Mouse (Mus musculus) midbrain, postnatal 0 days (tissue): ENCODE data around the gene Lrrc40. TPM values are rescaled to one million over a fixed set of nuclear protein-coding genes. Genes with fewer than 3 reads are reported as not detected.
"Not testable (repeated sequence)": the region's sequence is repeated elsewhere in the genome, so short reads cannot be mapped to it uniquely, and the experiment has no call there.

Experiments used
- ATAC-seq: fragments of 200-750 bp; cut with Nextera tagmentation; 2 replicates; pipeline ENCODE4 v1.8.0; 2017; ENCODE audit warnings: moderate number of reproducible peaks, mild to moderate bottlenecking, moderate TSS enrichment, moderate library complexity; ENCODE audit not compliant: low FRiP score
- DNase-seq: peaks from one replicate; pipeline ENCODE4 v3.0.0-alpha.2; 2015; ENCODE audit warnings: low spot score
- H3K27ac ChIP-seq: fragments of 300-500 bp; sonication (generic); 2 replicates; pipeline ENCODE4 v1.5.1; 2014; ENCODE audit warnings: low read depth, mild to moderate bottlenecking, low read length, mixed read lengths
- H3K27me3 ChIP-seq: fragments of 300-500 bp; sonication (generic); 2 replicates; pipeline ENCODE4 v1.6.1; 2014; ENCODE audit warnings: low read length, control low read depth, mixed read lengths; ENCODE audit not compliant: insufficient read depth
- H3K36me3 ChIP-seq: fragments of 300-500 bp; sonication (generic); 2 replicates; pipeline ENCODE4 v1.6.1; 2014; ENCODE audit warnings: low read length, control low read depth, mixed read lengths; ENCODE audit not compliant: insufficient read depth
- H3K4me1 ChIP-seq: fragments of 300-500 bp; sonication (generic); 2 replicates; pipeline ENCODE4 v1.6.1; 2014; ENCODE audit warnings: mild to moderate bottlenecking, control low read depth, antibody characterized with exemption, low read length, mixed read lengths; ENCODE audit not compliant: insufficient read depth
- H3K4me2 ChIP-seq: fragments of 300-500 bp; sonication (generic); 2 replicates; pipeline ENCODE4 v1.6.1; 2014; ENCODE audit warnings: low read depth, mild to moderate bottlenecking, low read length, mixed read lengths; ENCODE audit not compliant: poor library complexity, severe bottlenecking
- H3K4me3 ChIP-seq: fragments of 300-500 bp; sonication (generic); 2 replicates; pipeline ENCODE4 v1.5.1; 2014; ENCODE audit warnings: low read depth, mild to moderate bottlenecking, low read length, moderate library complexity
- H3K9ac ChIP-seq: fragments of 300-500 bp; sonication (generic); replicated peaks from 2 replicates; pipeline ENCODE4 v1.6.1; 2014; ENCODE audit warnings: mild to moderate bottlenecking, low read length, moderate library complexity, mixed read lengths; ENCODE audit not compliant: poor library complexity, severe bottlenecking
- H3K9me3 ChIP-seq: fragments of 300-500 bp; sonication (generic); 2 replicates; pipeline ENCODE4 v1.6.1; 2016; ENCODE audit warnings: low read length, control low read depth
- CTCF ChIP-seq: IDR thresholded peaks from 2 replicates; pipeline ENCODE4 v1.5.1; 2016; ENCODE audit warnings: antibody characterized with exemption, mild to moderate bottlenecking
- WGBS: fragments of 180-500 bp; shearing (Covaris S2); extraction: QIAGEN DNeasy Blood & Tissue Kit; methylation state at CpG from one replicate; pipeline ENCODE4 v1.1.7; 2014; 5-methylcytosine and 5-hydroxymethylcytosine counted together
- polyA plus RNA-seq: library from polyadenylated mRNA; unstranded; fragments of >200 nt; fragmentation: Nextera tagmentation; extraction: Ambion mirVana; gene quantifications from 2 replicates; pipeline ENCODE4 v1.2.1, GENCODE M21; 2015
- total RNA-seq: library from RNA; depleted of rRNA; stranded (reverse); fragments of >200 nt; gene quantifications from 2 replicates; pipeline ENCODE4 v1.2.3, GENCODE M21; 2014

The Lrrc40 gene
- total and polyA plus RNA-seq, 2 experiments from 2014 or later, result 44.3 to 52.9 TPM

DNA sequence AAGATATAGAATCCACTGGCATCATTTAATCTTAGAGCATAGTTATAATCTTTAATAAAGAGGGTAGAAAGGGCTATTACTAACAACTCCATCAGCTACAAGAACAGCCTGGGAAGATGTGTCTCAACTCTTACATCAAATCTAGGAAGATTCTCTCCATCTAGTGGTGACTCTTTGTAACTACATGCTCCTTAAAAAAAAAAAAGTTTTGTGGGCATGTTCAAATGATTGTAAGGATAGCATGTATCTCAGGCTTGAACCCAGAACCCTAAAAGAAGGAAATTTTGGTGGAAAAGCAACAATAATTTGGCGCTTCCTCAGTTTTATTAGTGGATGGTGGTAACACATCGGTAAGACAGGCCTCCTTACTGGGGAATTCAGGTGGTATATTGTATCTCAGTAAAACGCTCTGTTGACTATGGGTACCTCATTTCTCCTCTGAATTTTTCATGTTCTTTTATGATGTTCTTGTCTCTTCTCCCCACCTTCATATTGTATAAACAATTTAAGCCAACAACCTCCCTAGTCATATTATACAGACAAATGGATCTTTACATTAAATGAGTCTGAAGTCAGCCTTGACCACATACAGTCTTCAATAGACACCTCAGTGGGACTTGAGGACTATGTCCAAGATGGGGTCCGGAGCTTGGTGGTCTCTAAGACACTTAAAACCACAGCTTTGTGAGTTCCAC, 40.4 kb downstream of the Lrrc40 start:
- no peak overlapping the region for H3K9ac ChIP-seq
- no peak overlapping the region for H3K27ac ChIP-seq
- H3K36me3 ChIP-seq, result 0 out of 2 replicates have a peak, but pooled peaks cover 2% of the 10 kb centered on the region
- DNase-seq, result peak; percentile 68
- 44% methylated on average over 4 of the region's 4 CpGs for WGBS
- no peaks in the 10 kb centered on the region for H3K9me3 ChIP-seq
- H3K4me1 ChIP-seq, result no peaks in the 10 kb centered on the region
- H3K4me2 ChIP-seq, result no peak overlapping the region
- H3K27me3 ChIP-seq, result no peaks in the 10 kb centered on the region
- TF ChIP-seq CTCF, result peak; percentile 78
- no peak overlapping the region for H3K4me3 ChIP-seq
- ATAC-seq, result no peak

DNA sequence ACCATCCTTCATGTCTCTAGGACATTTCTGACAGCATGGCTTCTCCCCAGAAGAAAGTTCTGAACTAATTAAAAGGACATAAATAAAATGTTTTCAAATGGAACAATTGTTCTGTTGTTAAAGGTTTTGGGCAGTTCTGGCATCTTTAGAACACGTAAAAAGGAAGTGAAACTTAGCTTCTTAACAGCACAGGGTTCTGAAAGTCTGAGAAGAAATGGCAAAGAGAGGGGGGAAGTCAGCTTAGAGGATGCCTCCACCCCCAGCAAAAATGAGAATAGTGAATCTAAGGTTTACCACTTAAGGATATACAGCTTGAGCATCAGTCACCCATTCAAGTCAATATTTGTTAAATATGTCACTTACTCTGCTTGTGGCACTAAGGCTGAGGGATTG, 40.9 kb downstream of the Lrrc40 start:
- no peak overlapping the region for H3K27ac ChIP-seq
- H3K4me2 ChIP-seq, result no peak overlapping the region
- DNase-seq (no peak), ATAC-seq (no peak)
- no peaks in the 10 kb centered on the region for H3K4me1 ChIP-seq
- H3K9me3 ChIP-seq, result no peaks in the 10 kb centered on the region
- WGBS, result 43% methylated on average over 1 of the region's 1 CpGs
- TF ChIP-seq CTCF, result no peak
- H3K9ac ChIP-seq, result no peak overlapping the region
- H3K4me3 ChIP-seq, result no peak overlapping the region
- 0 out of 2 replicates have a peak, but pooled peaks cover 2% of the 10 kb centered on the region for H3K36me3 ChIP-seq
- H3K27me3 ChIP-seq, result no peaks in the 10 kb centered on the region

DNA sequence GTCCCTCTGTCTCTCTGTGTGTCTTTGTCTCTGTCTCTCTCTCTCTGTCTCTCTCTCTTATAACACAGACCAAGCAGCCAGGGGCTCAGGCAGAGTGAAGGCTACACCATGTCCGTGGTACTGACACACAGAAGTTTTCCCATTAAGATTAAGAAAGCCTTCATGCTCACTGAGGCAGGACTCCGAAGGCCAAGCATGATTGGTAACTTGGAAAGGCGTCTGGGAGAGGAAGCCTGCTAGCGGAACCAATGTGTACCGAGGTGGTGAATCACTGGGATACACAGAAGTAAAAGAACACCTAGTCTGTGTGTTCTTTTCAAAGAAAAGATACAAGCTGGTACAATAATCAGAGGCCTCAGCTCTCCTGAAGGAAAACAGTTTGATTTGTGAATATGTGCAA, 41.4 kb downstream of the Lrrc40 start:
- DNase-seq (no peak), ATAC-seq (no peak)
- no peaks in the 10 kb centered on the region for H3K4me1 ChIP-seq
- no peak overlapping the region for H3K4me2 ChIP-seq
- H3K4me3 ChIP-seq, result no peak overlapping the region
- TF ChIP-seq CTCF, result no peak
- 0 out of 2 replicates have a peak, but pooled peaks cover 2% of the 10 kb centered on the region for H3K36me3 ChIP-seq
- no peaks in the 10 kb centered on the region for H3K27me3 ChIP-seq
- H3K9me3 ChIP-seq, result no peaks in the 10 kb centered on the region
- WGBS, result 65% methylated on average over 5 of the region's 5 CpGs
- H3K9ac ChIP-seq, result no peak overlapping the region
- H3K27ac ChIP-seq, result no peak overlapping the region

DNA sequence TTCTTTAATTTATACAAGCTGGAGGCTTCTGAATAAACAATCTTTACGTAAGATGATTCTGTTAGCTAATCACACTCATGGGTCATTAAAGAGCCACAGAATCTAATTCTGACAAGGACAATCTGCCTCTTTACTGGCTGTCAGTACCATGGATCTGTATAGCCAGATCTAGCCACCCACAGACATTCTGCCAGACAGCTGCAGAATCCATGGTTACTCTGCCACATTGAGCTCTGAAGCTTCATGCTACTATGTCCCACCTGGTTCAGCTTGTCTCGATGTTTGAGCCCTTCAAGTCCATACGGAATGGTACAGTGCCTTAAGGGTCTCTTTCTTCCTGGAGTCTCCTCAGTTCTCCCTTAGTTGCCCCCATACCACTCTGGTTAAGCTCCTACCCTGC, 55.1 kb downstream of the Lrrc40 start:
- H3K36me3 ChIP-seq, result no peaks in the 10 kb centered on the region
- no peak for DNase-seq

DNA sequence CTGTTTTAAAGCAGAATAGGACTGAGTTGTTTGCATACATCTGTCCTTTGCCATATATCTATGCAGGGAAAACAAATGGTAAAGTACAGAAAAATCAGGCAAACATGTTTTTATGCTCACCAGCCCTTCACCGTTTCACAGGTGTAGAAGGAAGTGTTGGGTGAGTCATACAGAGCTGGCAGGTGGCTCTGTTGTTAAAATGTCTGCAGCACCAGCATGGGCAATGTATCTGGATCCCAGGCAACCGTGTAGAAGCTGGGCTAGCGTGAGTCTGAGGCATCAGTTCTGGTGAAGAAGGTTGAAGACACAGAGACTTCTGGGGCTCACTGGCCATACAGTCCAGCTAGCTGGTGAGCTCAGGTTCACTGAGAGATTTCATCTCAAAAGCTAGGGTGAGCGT, 57.5 kb downstream of the Lrrc40 start:
- H3K27me3 ChIP-seq, result no peaks in the 10 kb centered on the region
- ATAC-seq (no peak), DNase-seq (no peak)
- no peaks in the 10 kb centered on the region for H3K36me3 ChIP-seq
- H3K4me3 ChIP-seq, result no peak overlapping the region
- H3K4me2 ChIP-seq, result no peak overlapping the region
- 84% methylated on average over 4 of the region's 4 CpGs for WGBS
- no peaks in the 10 kb centered on the region for H3K9me3 ChIP-seq
- H3K27ac ChIP-seq, result no peak overlapping the region
- TF ChIP-seq CTCF, result no peak
- no peaks in the 10 kb centered on the region for H3K4me1 ChIP-seq
- no peak overlapping the region for H3K9ac ChIP-seq

More for the DNA sequence above, 55.1 kb downstream of the Lrrc40 start:
- no peak for ATAC-seq
- no peak for TF ChIP-seq CTCF
- Histone ChIP-seq H3K4me2 (no peak overlapping the region), H3K27ac (no peak overlapping the region), H3K4me3 (no peak overlapping the region), H3K27me3 (no peaks in the 10 kb centered on the region), H3K4me1 (no peaks in the 10 kb centered on the region), H3K9ac (no peak overlapping the region), H3K9me3 (no peaks in the 10 kb centered on the region)
- WGBS, result 80% methylated on average over 3 of the region's 3 CpGs

DNA sequence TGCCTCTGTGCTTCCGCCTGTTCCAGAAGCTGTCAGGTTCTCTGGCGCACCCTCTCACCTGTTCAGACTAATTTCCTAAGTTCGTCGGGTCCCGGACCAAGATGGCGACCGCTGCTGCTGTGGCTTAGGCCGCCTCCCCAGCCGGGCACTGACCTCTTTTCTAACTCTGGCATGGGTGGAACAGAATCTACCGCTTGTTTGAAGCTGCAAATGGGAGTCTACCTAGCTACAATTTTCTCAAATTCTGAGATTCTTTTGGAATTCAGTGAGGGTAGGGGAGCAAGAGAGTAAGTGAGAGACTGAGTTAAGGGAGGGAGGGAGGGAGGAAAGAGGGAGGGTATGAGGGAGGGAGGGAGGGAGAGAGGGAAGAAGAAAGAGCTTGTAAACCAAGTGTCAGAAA, 65.6 kb downstream of the Lrrc40 start:
- H3K27ac ChIP-seq, H3K9ac ChIP-seq, H3K27me3 ChIP-seq, DNase-seq, H3K9me3 ChIP-seq, H3K4me2 ChIP-seq, ATAC-seq, H3K36me3 ChIP-seq, H3K4me3 ChIP-seq, H3K4me1 ChIP-seq: not testable (repeated sequence)
- 89% methylated on average over 8 of the region's 10 CpGs for WGBS

DNA sequence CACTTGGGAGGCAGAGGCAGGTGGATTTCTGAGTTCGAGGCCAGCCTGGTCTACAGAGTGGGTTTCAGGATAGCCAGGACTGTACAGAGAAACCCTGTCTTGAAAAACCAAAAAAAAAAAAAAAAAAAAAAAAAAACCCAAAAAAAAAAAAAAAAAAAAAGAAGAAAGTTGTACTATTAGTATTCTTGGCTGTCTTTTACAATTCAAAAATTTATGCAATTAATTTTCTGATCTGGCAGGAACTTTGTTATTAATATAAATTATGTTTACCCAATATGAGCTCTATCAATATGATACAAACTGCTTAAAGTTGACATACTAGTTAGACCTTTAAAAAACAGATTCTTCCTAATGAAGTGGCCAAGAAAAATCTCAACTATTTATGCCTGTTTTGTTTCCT, 66.1 kb downstream of the Lrrc40 start:
- 64% methylated on average over 1 of the region's 1 CpGs for WGBS
- H3K27me3 ChIP-seq, ATAC-seq, H3K4me2 ChIP-seq, H3K36me3 ChIP-seq, H3K4me3 ChIP-seq, H3K27ac ChIP-seq, H3K9ac ChIP-seq, H3K9me3 ChIP-seq, DNase-seq, H3K4me1 ChIP-seq: not testable (repeated sequence)
